Mouse (Mus musculus): ENCODE measurements at regions not wholly inside any gene's neighbourhood (a gene's known extent, or its start where the extent isn't known, plus 50 kb on each side); places are given as distances from the start of the nearest gene placed in this dataset. TPM values are rescaled to one million over a fixed set of nuclear protein-coding genes. Genes with fewer than 3 reads are reported as not detected.
A peak's percentile ranks its signal among the peaks of the same experiment; 100 is the strongest.

GRCm38 (mm10) chr5:83533901-83534300 lies 178.9 kb upstream of the Tecrl start:
- 64% methylated on average over 3 of the region's 3 CpGs for WGBS

DNA sequence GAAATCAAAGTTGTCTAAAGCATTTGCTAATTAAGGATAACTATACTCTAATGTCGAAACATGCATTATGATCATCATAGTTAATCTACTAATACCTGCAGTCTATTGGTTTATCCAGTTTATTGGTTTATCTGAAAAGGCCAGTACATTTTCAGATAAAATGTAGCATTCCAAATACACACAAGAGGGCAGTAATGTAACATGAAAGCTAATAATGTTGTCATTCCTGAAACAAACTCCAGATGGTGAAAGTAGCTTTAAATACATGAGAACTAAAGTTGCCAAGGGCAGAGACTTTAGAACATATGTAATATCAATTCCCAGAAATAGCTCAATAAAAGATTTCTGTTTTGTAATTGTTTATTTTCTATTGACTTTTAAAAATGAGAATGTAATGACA lies 163.7 kb upstream of the Tecrl start:
- H3K27me3 ChIP-seq = no peaks in the 10 kb centered on the region
- ATAC-seq (ENCODE audit: low FRiP score, low read depth) = peak; percentile 32; the same call in 1 of the 2 replicates

More at GRCm38 (mm10) chr5:83533901-83534300, 178.9 kb upstream of the Tecrl start:
- Histone ChIP-seq H3K4me2 (replicated peaks) (no peak overlapping the region), H3K4me1 (no peaks in the 10 kb centered on the region), H3K27me3 (no peaks in the 10 kb centered on the region), H3K4me3 (no peak overlapping the region), H3K9ac (replicated peaks) (no peak overlapping the region), H3K9me3 (no peaks in the 10 kb centered on the region), H3K36me3 (no peaks in the 10 kb centered on the region), H3K27ac (replicated peaks) (no peak overlapping the region)
- no peak for ATAC-seq (ENCODE audit: low FRiP score, low read depth)

DNA sequence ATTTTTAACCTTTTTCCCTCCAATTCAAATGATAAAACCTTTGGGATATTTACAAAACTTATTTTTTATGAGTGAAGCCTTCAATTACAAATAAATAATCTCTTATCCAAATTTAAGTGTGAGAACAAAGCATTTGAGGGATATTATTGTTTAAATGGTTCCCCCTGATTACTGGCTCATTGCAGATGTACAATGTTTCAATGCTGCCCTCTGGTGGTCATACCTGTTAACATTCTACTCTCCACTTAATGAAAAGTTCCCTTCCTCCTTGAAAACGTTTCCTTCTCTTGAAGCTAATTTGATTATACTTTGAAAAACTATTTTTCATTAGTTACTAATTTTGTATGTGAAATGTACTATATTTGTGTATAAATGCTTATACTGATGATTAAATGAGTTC lies 129.1 kb upstream of the Tecrl start:
- Histone ChIP-seq H3K4me2 (replicated peaks) (no peak overlapping the region), H3K36me3 (no peaks in the 10 kb centered on the region), H3K4me1 (no peaks in the 10 kb centered on the region), H3K4me3 (no peak overlapping the region), H3K9me3 (no peaks in the 10 kb centered on the region), H3K9ac (replicated peaks) (no peak overlapping the region), H3K27ac (replicated peaks) (no peak overlapping the region), H3K27me3 (no peaks in the 10 kb centered on the region)
- peak; percentile 70; the same call in 1 of the 2 replicates for ATAC-seq (ENCODE audit: low FRiP score, low read depth)
- WGBS = 10% methylated on average over 1 of the region's 1 CpGs

More for the DNA sequence above, 163.7 kb upstream of the Tecrl start:
- H3K36me3 ChIP-seq = no peaks in the 10 kb centered on the region
- H3K4me2 ChIP-seq (replicated peaks) = no peak overlapping the region
- no peak overlapping the region for H3K9ac ChIP-seq (replicated peaks)
- H3K4me3 ChIP-seq = no peak overlapping the region
- no peaks in the 10 kb centered on the region for H3K4me1 ChIP-seq
- H3K9me3 ChIP-seq = no peaks in the 10 kb centered on the region
- 63% methylated on average over 1 of the region's 1 CpGs for WGBS
- no peak overlapping the region for H3K27ac ChIP-seq (replicated peaks)

GRCm38 (mm10) chr5:83440259-83440658 lies 85.3 kb upstream of the Tecrl start:
- Histone ChIP-seq H3K36me3 (no peaks in the 10 kb centered on the region), H3K9ac (replicated peaks) (no peak overlapping the region), H3K4me2 (replicated peaks) (no peak overlapping the region), H3K9me3 (no peaks in the 10 kb centered on the region), H3K27me3 (no peaks in the 10 kb centered on the region), H3K4me3 (no peak overlapping the region), H3K27ac (replicated peaks) (no peak overlapping the region), H3K4me1 (no peaks in the 10 kb centered on the region)
- ATAC-seq (ENCODE audit: low FRiP score, low read depth) = peak; percentile 49; the same call in 1 of the 2 replicates
- WGBS = 4% methylated on average over 3 of the region's 3 CpGs

DNA sequence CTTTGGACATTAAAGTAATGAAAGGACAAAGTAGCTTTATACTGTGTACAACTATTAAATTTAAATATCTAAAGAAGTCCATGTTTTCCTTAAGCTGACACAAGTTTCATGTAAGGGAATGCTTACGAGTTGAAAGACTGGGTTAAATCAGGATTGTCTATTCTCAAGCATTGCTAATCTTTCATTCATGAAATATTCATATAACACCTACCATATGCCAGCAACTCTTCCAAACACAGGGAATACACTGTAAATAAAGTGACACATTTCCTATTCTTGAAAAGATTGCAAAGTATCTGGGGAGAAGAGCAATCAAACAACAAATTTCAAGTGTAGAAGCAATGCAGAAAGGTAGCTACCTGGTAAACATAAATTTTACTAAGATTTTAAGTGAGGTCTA lies 81.5 kb upstream of the Tecrl start:
- no peak overlapping the region for H3K27ac ChIP-seq (replicated peaks)
- no peaks in the 10 kb centered on the region for H3K36me3 ChIP-seq
- H3K4me2 ChIP-seq (replicated peaks) = no peak overlapping the region
- no peak overlapping the region for H3K9ac ChIP-seq (replicated peaks)
- 57% methylated on average over 1 of the region's 1 CpGs for WGBS
- no peaks in the 10 kb centered on the region for H3K4me1 ChIP-seq
- no peaks in the 10 kb centered on the region for H3K9me3 ChIP-seq
- no peak for ATAC-seq (ENCODE audit: low FRiP score, low read depth)
- H3K4me3 ChIP-seq = no peak overlapping the region
- H3K27me3 ChIP-seq = no peaks in the 10 kb centered on the region

GRCm38 (mm10) chr5:83421708-83422107 lies 66.7 kb upstream of the Tecrl start:
- WGBS = 90% methylated on average over 5 of the region's 5 CpGs
- no peaks in the 10 kb centered on the region for H3K27me3 ChIP-seq
- no peak overlapping the region for H3K4me3 ChIP-seq
- no peak for ATAC-seq (ENCODE audit: low FRiP score, low read depth)
- no peak overlapping the region for H3K9ac ChIP-seq (replicated peaks)
- no peaks in the 10 kb centered on the region for H3K9me3 ChIP-seq
- H3K27ac ChIP-seq (replicated peaks) = no peak overlapping the region
- no peaks in the 10 kb centered on the region for H3K4me1 ChIP-seq
- H3K4me2 ChIP-seq (replicated peaks) = no peak overlapping the region
- H3K36me3 ChIP-seq = no peaks in the 10 kb centered on the region

- H3K27ac ChIP-seq (replicated peaks) = no peak overlapping the region
- no peak overlapping the region for H3K4me2 ChIP-seq (replicated peaks)
- ATAC-seq (ENCODE audit: low FRiP score, low read depth) = no peak
- 79% methylated on average over 2 of the region's 2 CpGs for WGBS
- H3K4me1 ChIP-seq = no peaks in the 10 kb centered on the region
- H3K36me3 ChIP-seq = no peaks in the 10 kb centered on the region
- H3K9ac ChIP-seq (replicated peaks) = no peak overlapping the region
- H3K9me3 ChIP-seq = no peaks in the 10 kb centered on the region
- H3K27me3 ChIP-seq = no peaks in the 10 kb centered on the region
- H3K4me3 ChIP-seq = no peak overlapping the region
Measured at GRCm38 (mm10) chr5:83410221-83410620, 55.2 kb upstream of the Tecrl start.

DNA sequence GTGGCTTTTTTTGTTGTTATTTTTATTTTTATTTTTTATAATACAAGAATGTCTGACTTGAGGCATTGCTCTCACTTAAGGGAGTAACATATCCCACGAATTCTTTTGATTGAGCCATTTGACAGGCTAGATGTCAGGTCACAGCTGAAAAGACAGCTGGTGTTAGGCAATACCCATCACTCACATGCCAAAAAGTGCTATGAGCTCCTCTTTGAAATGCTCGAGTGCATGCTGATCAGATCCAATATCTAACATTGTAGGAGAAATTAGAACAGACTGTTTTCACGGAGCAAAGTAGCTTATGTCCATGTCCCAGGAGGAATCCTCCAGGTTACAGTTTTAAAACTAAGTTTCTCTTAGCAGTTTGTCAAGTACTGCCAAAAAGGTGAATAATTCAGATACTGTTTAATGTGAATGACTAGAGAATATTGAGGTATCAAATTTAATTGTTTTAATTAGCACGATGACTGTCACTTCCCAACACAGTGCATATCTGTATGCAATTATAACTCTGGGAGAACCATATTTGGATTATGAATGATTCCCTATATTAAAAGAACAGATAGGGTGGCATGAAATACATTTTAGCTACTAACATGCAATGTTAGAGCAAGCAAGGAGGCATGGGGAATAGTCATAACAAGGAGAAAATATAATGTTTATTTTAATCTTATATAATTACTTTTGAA lies 50.4 kb upstream of the Tecrl start:
- H3K9me3 ChIP-seq = no peaks in the 10 kb centered on the region
- H3K4me2 ChIP-seq (replicated peaks) = no peak overlapping the region
- H3K27ac ChIP-seq (replicated peaks) = no peak overlapping the region
- no peaks in the 10 kb centered on the region for H3K27me3 ChIP-seq
- no peaks in the 10 kb centered on the region for H3K36me3 ChIP-seq
- no peak overlapping the region for H3K9ac ChIP-seq (replicated peaks)
- no peaks in the 10 kb centered on the region for H3K4me1 ChIP-seq
- ATAC-seq (ENCODE audit: low FRiP score, low read depth) = no peak
- 77% methylated on average over 4 of the region's 4 CpGs for WGBS
- no peak overlapping the region for H3K4me3 ChIP-seq

Small RNA genes lying in the stretch of these regions (microRNA-seq; reads per million reads assigned to microRNA genes)
- gene Gm44303 = not detected

All from midbrain, embryonic 12.5 days (tissue).